Mouse (Mus musculus): ENCODE results near the gene Arhgap31. TPM values are rescaled to one million over a fixed set of nuclear protein-coding genes. Genes with fewer than 3 reads are reported as not detected.
A peak's percentile ranks its signal among the peaks of the same experiment; 100 is the strongest.

Arhgap31 gene
- polyA plus RNA-seq, 1 experiment from 2014 or later: 6.8 TPM

DNA sequence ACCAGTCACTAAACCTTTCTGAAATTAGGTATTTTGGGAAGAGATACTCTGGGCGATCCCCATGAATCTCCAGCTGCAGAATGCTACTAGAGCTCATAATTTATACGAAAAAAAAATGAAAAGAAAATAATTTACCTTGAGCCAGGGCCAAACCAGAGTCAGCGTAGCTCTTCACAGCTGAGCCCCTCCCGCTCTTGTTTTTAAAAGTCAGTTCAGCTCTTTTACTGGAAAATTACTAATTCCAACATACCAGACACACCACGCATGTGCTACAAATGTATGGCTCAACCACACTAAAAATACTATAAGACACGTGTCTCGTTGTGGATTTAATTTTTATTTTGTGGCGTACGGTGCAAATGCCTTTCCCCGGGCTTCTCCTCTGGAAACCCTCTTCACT lies 50.5 kb downstream of the Arhgap31 start:
- H3K4me3 ChIP-seq (replicated peaks): no peak overlapping the region
- H3K9ac ChIP-seq: no peak overlapping the region
- no peaks in the 10 kb centered on the region for H3K36me3 ChIP-seq
- no peaks in the 10 kb centered on the region for H3K9me3 ChIP-seq
- H3K27ac ChIP-seq: no peak overlapping the region
- WGBS: 75% methylated on average over 10 of the region's 10 CpGs
- no peaks in the 10 kb centered on the region for H3K4me1 ChIP-seq (replicated peaks)
- no peaks in the 10 kb centered on the region for H3K27me3 ChIP-seq (replicated peaks)
- no peak for ATAC-seq
- H3K4me2 ChIP-seq (replicated peaks): no peak overlapping the region

DNA sequence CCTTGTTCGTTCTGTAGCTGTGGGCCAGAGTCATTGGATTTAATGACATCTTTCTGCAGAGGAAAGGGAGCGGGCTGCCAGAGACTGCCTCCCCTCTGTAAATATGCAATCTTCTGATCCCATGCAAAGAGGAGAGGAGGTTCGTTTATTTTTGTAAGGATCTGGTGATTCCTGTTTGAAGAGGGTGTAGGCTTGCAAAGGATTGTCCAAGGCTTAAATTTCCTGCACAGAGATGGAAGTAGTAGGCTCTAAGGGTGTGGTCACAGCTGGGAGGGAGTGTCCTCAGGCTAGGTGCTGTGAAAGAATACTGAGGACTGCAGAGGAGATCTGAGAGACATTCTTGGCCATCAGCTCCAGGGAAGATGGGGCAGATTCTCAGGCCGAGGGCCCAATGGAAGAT lies 58.8 kb downstream of the Arhgap31 start:
- peaks cover 24% of the 10 kb centered on the region for H3K4me1 ChIP-seq (replicated peaks)
- no peaks in the 10 kb centered on the region for H3K36me3 ChIP-seq
- no peak overlapping the region for H3K9ac ChIP-seq
- H3K27me3 ChIP-seq (replicated peaks): no peaks in the 10 kb centered on the region
- no peak overlapping the region for H3K27ac ChIP-seq
- H3K4me3 ChIP-seq (replicated peaks): no peak overlapping the region
- H3K9me3 ChIP-seq: no peaks in the 10 kb centered on the region
- WGBS: 36% methylated on average over 4 of the region's 4 CpGs
- no peak overlapping the region for H3K4me2 ChIP-seq (replicated peaks)
- ATAC-seq: no peak

DNA sequence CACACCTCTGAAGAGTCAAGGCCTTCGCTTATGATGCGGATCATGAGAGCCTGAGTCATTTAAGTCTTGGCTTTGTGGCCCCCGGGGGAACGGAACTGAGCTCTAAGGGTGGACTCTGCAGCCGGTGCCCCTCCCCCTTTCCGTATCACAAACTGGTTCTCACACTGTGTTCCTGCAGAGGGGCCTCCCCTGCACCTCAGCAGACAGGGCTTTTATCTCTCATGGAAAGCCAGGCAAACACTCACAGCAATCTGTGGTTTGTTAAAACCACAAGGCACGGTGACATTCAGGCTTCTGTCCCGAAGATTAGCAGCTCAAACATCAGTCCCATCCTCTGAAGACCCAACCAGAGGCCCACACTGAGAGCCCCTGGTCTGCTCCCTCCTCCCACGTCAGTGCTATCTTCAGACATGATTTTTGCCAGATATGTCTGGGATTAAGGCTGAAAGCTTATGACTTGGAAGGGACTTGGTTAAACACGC lies 59.6 kb downstream of the Arhgap31 start:
- Histone ChIP-seq H3K4me2 (replicated peaks) (peak overlapping the region; percentile 22; the same call in 1 of the 2 replicates), H3K4me3 (replicated peaks) (no peak overlapping the region), H3K9me3 (no peaks in the 10 kb centered on the region), H3K27me3 (replicated peaks) (no peaks in the 10 kb centered on the region), H3K4me1 (replicated peaks) (peaks cover 30% of the 10 kb centered on the region), H3K27ac (0 out of 2 replicates have a peak overlapping the region, but pooled peaks have one; percentile 18), H3K9ac (no peak overlapping the region), H3K36me3 (no peaks in the 10 kb centered on the region)
- peak; percentile 68 for ATAC-seq
- 17% methylated on average over 10 of the region's 10 CpGs for WGBS

DNA sequence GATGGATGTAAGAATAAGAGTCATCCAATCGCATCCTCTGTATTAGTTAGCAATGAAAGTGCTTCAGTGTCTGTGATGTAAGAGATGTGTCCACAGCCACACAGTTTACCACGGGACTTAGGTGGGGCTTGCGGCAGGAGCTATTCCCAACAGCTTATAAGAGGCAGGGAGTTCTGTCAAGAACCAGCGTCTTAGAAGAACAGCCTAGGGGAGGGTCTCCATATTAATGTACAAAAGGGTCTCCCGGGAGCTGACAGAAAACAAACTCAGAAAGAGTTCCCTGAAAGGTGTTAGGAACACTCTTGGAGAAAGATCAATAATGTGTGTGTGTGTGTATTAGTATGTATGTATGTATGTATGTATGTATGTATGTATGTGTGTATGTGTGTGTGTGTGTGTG lies 60.4 kb downstream of the Arhgap31 start:
- H3K27me3 ChIP-seq (replicated peaks): no peaks in the 10 kb centered on the region
- no peaks in the 10 kb centered on the region for H3K36me3 ChIP-seq
- no peak overlapping the region for H3K4me3 ChIP-seq (replicated peaks)
- H3K4me1 ChIP-seq (replicated peaks): peaks cover 30% of the 10 kb centered on the region
- ATAC-seq: no peak
- no peak overlapping the region for H3K9ac ChIP-seq
- no peak overlapping the region for H3K4me2 ChIP-seq (replicated peaks)
- WGBS: 80% methylated on average over 5 of the region's 5 CpGs
- H3K9me3 ChIP-seq: no peaks in the 10 kb centered on the region
- H3K27ac ChIP-seq: no peak overlapping the region

DNA sequence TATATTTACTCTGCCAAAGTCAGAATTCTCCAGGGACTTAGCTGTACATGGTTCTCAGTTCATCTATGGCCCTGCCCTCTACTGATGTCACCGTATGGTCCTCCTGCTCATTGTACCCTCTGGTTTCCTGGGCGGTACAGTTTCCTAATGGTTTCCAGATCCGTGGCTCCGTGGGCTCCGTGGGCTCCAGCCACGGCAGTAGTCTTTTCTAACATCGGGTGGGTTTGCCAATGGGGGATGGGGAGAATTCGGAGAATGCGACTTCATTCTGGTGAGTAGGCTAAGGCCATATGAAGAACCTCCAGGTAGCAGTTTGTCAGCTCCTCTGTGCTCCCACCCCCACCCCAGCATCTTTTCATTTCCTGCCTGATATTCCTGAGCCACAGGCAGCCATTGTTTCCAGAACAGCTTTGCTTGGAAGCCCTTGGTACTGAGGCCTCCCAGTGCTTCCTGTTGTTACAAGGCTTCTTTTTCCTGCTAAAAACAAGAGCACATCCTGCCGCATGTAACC lies 61.3 kb downstream of the Arhgap31 start:
- no peak overlapping the region for H3K4me2 ChIP-seq (replicated peaks)
- ATAC-seq: no peak
- no peak overlapping the region for H3K9ac ChIP-seq

DNA sequence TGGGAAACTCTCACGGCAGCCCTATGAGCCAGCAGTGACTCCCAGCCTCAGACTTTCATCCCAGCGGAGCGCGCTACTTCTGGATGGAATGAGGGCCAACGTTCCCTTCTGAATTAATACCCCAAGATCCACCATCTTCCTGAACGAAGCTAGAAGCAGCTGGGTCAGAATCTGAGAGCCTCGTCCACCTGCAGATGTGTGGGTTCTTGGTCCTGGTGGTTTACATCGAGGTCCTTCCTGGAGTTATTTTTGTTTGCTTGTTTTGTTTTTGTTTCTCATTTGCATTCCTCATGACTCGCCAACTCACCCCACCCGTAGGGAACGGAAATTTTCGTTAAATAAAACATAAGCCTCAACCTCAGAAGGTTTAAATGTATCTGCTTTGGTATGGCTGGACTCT lies 61.8 kb downstream of the Arhgap31 start:
- Histone ChIP-seq H3K27me3 (replicated peaks) (no peaks in the 10 kb centered on the region), H3K4me3 (replicated peaks) (no peak overlapping the region), H3K4me1 (replicated peaks) (peaks cover 30% of the 10 kb centered on the region), H3K27ac (no peak overlapping the region), H3K36me3 (no peaks in the 10 kb centered on the region), H3K9me3 (no peaks in the 10 kb centered on the region), H3K9ac (no peak overlapping the region), H3K4me2 (replicated peaks) (no peak overlapping the region)
- no peak for ATAC-seq
- WGBS: 85% methylated on average over 12 of the region's 12 CpGs

More for the DNA sequence above, 61.3 kb downstream of the Arhgap31 start:
- Histone ChIP-seq H3K9me3 (no peaks in the 10 kb centered on the region), H3K4me3 (replicated peaks) (no peak overlapping the region), H3K36me3 (no peaks in the 10 kb centered on the region), H3K27ac (peak overlapping the region; percentile 13; the same call in 1 of the 2 replicates), H3K4me1 (replicated peaks) (peaks cover 30% of the 10 kb centered on the region), H3K27me3 (replicated peaks) (no peaks in the 10 kb centered on the region)
- WGBS: 80% methylated on average over 10 of the region's 10 CpGs

DNA sequence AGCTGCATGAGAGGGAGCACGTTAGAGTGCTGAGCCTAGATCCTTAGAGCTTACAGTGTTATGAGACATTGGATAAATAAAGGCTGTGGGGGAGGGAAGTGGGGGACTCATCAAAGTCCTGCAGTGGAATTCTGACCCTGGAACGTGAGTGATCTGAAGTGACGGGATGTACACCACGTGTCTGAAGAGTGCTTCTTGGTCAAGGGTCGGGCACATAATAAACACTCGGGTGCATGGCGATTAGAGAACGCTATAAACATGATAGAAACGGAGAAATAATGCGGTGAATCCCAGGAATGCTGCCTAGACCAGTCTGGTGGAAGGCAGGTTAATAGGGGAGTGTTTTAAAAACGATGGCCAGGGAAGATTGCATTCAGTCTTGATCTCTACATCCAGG lies 63.6 kb downstream of the Arhgap31 start:
- H3K4me2 ChIP-seq (replicated peaks): no peak overlapping the region
- H3K27ac ChIP-seq: no peak overlapping the region
- no peaks in the 10 kb centered on the region for H3K9me3 ChIP-seq
- H3K27me3 ChIP-seq (replicated peaks): no peaks in the 10 kb centered on the region
- no peaks in the 10 kb centered on the region for H3K36me3 ChIP-seq
- no peak overlapping the region for H3K9ac ChIP-seq
- peaks cover 28% of the 10 kb centered on the region for H3K4me1 ChIP-seq (replicated peaks)
- no peak overlapping the region for H3K4me3 ChIP-seq (replicated peaks)
- ATAC-seq: peak; percentile 53
- WGBS: 16% methylated on average over 11 of the region's 11 CpGs

DNA sequence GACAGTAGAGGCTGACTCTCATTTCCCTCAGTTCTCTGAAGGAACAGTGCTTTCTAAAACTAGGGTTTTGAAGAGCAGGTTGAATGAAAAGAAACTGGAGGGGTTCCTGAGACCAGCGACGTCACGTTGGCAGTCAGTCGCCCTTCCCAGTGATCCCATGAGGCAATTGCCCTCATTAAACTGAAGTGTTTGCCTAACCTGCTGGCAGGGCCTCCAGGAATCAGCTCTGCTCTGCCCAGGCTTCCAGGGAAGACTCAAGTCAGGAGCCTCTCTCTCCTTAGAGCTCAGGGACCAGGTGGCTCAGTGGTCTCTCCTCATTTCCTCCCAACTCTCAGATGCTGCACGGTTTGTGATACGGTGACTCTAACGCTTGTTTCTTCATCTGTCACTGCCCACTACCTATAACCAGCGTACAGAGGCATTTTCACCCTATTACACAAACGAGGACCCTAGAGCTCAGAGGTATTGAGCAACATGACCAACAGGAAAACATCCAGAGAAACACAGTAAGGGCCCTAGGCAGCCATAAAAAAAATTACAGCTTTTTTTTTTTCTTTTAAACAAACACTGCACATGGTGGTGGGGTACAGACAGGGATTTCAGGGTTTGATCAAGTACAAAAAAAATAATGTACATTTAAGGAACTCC lies 64.2 kb downstream of the Arhgap31 start:
- no peaks in the 10 kb centered on the region for H3K36me3 ChIP-seq
- H3K4me3 ChIP-seq (replicated peaks): no peak overlapping the region
- no peak overlapping the region for H3K9ac ChIP-seq
- H3K4me1 ChIP-seq (replicated peaks): peaks cover 23% of the 10 kb centered on the region
- no peaks in the 10 kb centered on the region for H3K27me3 ChIP-seq (replicated peaks)
- peak; percentile 30; the same call in 1 of the 2 replicates for ATAC-seq
- no peak overlapping the region for H3K4me2 ChIP-seq (replicated peaks)
- no peaks in the 10 kb centered on the region for H3K9me3 ChIP-seq
- WGBS: 67% methylated on average over 9 of the region's 9 CpGs
- H3K27ac ChIP-seq: no peak overlapping the region

DNA sequence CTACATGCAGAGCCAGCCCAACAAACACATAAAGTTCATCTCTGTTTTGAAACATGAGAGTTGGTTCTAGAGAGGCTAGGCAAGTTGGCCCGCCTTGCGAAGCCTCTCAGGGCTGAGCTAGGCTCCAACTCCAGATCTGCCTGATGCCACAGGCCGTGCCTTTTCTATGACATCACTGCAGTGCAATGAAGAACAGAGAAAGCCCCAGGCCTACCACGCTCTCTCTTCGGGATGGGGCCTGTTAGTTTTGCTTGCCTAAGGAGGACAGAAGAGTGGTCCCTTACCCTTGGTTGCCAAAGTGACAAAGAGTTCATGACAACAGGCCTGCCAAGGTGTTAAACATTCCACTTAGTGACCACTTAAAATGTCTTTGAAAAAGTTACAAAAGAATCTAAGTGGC lies 64.9 kb downstream of the Arhgap31 start:
- Histone ChIP-seq H3K9ac (no peak overlapping the region), H3K27ac (no peak overlapping the region), H3K27me3 (replicated peaks) (no peaks in the 10 kb centered on the region), H3K4me2 (replicated peaks) (no peak overlapping the region), H3K4me1 (replicated peaks) (peaks cover 15% of the 10 kb centered on the region), H3K36me3 (no peaks in the 10 kb centered on the region), H3K4me3 (replicated peaks) (no peak overlapping the region), H3K9me3 (no peaks in the 10 kb centered on the region)
- WGBS: 78% methylated on average over 5 of the region's 5 CpGs
- ATAC-seq: no peak

DNA sequence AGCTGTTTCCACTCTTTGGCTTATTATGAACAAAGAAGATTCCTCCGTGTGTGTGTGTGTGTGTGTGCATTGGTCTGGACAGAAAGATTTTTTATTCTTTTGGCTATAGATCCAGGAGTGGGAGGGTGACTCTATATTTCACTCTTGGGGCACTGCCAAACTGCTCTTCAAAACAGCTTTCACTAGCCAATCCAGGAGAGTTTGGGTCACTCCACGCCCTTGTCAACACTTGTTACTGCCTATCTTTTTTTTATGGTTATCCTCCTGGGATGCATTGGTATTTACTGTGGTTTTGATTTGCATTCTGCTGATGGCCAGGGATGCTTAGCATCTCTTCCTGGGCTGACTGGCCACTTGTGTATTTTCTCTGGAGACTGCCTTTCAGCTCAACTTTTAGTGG lies 68.6 kb downstream of the Arhgap31 start:
- Histone ChIP-seq H3K4me3 (replicated peaks) (no peak overlapping the region), H3K27me3 (replicated peaks) (no peaks in the 10 kb centered on the region), H3K27ac (no peak overlapping the region), H3K4me1 (replicated peaks) (peaks cover 7% of the 10 kb centered on the region), H3K9ac (no peak overlapping the region), H3K4me2 (replicated peaks) (no peak overlapping the region), H3K36me3 (no peaks in the 10 kb centered on the region), H3K9me3 (no peaks in the 10 kb centered on the region)
- ATAC-seq: no peak
- WGBS: 60% methylated on average over 2 of the region's 2 CpGs

DNA sequence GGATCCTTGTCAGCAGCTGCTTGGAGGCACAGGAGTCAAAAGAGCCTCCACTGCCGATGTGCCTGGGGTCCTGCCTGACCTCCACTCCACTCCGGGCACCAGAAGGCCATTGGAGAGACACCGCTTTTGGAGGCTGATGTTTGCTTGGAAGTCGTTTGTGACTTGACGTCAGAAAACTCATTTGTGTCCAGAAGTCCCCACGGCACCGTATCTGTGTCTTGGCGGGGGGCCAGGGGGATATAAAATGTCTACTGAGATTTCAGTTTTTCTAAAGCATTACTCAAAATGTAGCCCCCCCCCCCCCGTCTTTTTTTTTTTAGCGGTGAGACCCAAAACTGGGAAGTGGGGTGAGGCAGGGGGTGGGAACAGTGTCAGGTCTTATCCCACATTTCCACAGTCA lies 76.0 kb downstream of the Arhgap31 start:
- Histone ChIP-seq H3K4me2 (replicated peaks) (no peak overlapping the region), H3K4me1 (replicated peaks) (no peaks in the 10 kb centered on the region), H3K9me3 (no peaks in the 10 kb centered on the region), H3K27ac (no peak overlapping the region), H3K36me3 (no peaks in the 10 kb centered on the region), H3K9ac (no peak overlapping the region), H3K4me3 (replicated peaks) (no peak overlapping the region), H3K27me3 (replicated peaks) (no peaks in the 10 kb centered on the region)
- WGBS: 75% methylated on average over 10 of the region's 10 CpGs
- no peak for ATAC-seq

DNA sequence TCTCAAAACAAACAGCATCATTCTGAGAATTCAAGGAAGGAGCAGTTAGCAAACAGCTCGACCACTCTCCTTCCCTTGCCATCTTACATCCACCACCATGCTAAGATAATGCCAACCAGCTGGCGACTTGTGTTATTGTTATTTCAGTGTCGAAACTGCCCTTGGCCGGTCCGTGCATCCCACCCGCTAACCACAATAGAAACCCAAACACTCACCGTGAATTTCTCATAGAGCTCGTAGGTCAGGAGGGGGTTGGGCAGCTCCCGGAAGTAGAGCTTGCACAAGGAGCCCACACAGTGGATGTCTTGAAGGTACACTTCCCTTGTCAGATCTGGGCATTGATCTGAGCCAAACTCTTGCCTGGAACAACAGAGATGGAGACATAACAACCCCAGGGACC lies 76.4 kb downstream of the Arhgap31 start:
- no peak for ATAC-seq
- whole genome bisulfite sequencing: 76% methylated on average over 9 of the region's 9 CpGs
- H3K27ac ChIP-seq: no peak overlapping the region

DNA sequence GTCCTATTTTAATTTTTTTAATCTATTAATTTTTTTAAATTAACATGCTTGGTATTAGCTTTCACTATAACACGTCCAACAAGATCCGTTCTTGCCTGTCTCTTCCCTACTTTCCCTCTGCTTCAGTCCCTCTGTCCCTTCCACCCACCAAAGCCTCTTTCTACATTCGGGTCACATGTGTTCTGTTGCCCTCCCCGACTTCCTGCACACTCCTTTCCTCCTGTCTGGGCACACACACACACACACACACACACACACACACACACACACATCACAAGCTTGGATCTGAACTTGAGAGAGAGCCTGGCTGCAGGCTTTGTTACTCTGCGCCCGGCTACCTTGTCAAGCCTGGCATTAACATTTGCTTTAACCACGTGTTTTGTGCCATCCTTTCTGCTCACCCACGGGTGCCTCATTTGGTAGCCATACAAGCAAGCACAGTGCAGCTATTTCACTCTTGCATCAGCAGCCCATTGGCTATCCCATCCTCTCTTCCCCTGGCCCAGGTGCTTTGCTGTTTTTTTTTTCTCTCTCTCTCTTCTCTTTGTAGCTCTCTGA lies 77.2 kb downstream of the Arhgap31 start:
- no peak overlapping the region for H3K4me3 ChIP-seq (replicated peaks)
- H3K4me1 ChIP-seq (replicated peaks): no peaks in the 10 kb centered on the region
- no peaks in the 10 kb centered on the region for H3K9me3 ChIP-seq
- no peak overlapping the region for H3K27ac ChIP-seq
- no peaks in the 10 kb centered on the region for H3K36me3 ChIP-seq
- no peak overlapping the region for H3K9ac ChIP-seq
- H3K27me3 ChIP-seq (replicated peaks): no peaks in the 10 kb centered on the region
- ATAC-seq: no peak
- H3K4me2 ChIP-seq (replicated peaks): no peak overlapping the region
- WGBS: 69% methylated on average over 8 of the region's 8 CpGs

More for the DNA sequence above, 76.4 kb downstream of the Arhgap31 start:
- no peak overlapping the region for H3K4me2 ChIP-seq (replicated peaks)
- H3K4me1 ChIP-seq (replicated peaks): no peaks in the 10 kb centered on the region
- no peaks in the 10 kb centered on the region for H3K27me3 ChIP-seq (replicated peaks)
- H3K9me3 ChIP-seq: no peaks in the 10 kb centered on the region
- H3K36me3 ChIP-seq: no peaks in the 10 kb centered on the region
- no peak overlapping the region for H3K9ac ChIP-seq
- H3K4me3 ChIP-seq (replicated peaks): no peak overlapping the region
